Mouse (Mus musculus) forebrain, embryonic 10.5 days (tissue): Measurements from ENCODE around the gene Col6a5. TPM values are rescaled to one million over a fixed set of nuclear protein-coding genes. Genes with fewer than 3 reads are reported as not detected.

Source experiments
- DNase-seq: peaks from one replicate; pipeline ENCODE4 v3.0.0-alpha.2; 2017; ENCODE audit warnings: low spot score; ENCODE audit errors: extremely low spot score
- H3K27ac ChIP-seq: fragments of 300-500 bp; sonication (generic); 2 replicates; pipeline ENCODE4 v1.5.1; 2016; ENCODE audit warnings: mild to moderate bottlenecking
- H3K27me3 ChIP-seq: fragments of 300-500 bp; sonication (generic); 2 replicates; pipeline ENCODE4 v1.6.1; 2016; ENCODE audit warnings: mild to moderate bottlenecking; ENCODE audit not compliant: poor library complexity, severe bottlenecking
- H3K36me3 ChIP-seq: fragments of 300-500 bp; sonication (generic); replicated peaks from 2 replicates; pipeline ENCODE4 v1.6.1; 2016; ENCODE audit warnings: mild to moderate bottlenecking, moderate library complexity
- H3K4me1 ChIP-seq: fragments of 300-500 bp; sonication (generic); 2 replicates; pipeline ENCODE4 v1.6.1; 2016
- H3K4me3 ChIP-seq: fragments of 300-500 bp; sonication (generic); 2 replicates; pipeline ENCODE4 v1.5.1; 2016; ENCODE audit warnings: mild to moderate bottlenecking, moderate library complexity
- H3K9me3 ChIP-seq: fragments of 300-500 bp; sonication (generic); 2 replicates; pipeline ENCODE4 v1.6.1; 2016; ENCODE audit warnings: mild to moderate bottlenecking, moderate library complexity
- WGBS: fragments of 180-500 bp; shearing (Covaris S2); methylation state at CpG from one replicate; pipeline ENCODE4 v1.1.7; 2016; 5-methylcytosine and 5-hydroxymethylcytosine counted together
- polyA plus RNA-seq: library from polyadenylated mRNA; unstranded; fragments of >200 nt; fragmentation: Nextera tagmentation; extraction: Ambion mirVana; gene quantifications from 2 replicates; pipeline ENCODE4 v1.2.1, GENCODE M21; 2016

The Col6a5 gene
- polyA plus RNA-seq = not detected in 2 replicates

DNA sequence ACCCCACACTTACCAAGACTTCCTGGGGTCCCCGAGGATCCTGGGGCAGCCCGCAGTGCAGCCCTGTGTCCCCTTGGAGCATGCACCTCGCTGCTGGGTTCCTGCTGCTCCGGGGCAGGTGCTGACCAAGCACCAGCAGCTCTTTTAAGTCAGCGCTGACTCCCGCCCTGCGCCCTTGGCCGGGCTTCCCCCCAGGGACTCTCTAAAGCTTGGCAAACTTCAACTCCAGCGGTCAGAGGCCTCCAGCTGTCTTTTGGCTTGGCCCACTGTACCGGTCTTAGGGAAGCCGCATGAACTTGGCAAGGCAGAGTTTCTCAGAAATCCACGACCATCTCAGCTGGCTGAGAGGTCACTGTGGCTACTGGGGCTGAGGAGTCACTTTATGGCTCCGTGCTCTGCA, at the start of gene Col6a5:
Gene Col6a5, minus strand, starts transcription at position 111 of the 400 bp plus-strand sequence.
- no peak within 1 kb of the TSS for H3K27ac ChIP-seq
- H3K4me1 ChIP-seq = peaks cover 10% of the 10 kb centered on the region; the same call in 1 of the 2 replicates
- no peak within 1 kb of the TSS for H3K4me3 ChIP-seq
- no peaks in the 10 kb centered on the region for H3K9me3 ChIP-seq
- DNase-seq = no peak
- no peaks in the 10 kb centered on the region for H3K36me3 ChIP-seq
- peaks cover 9% of the 10 kb centered on the region; the same call in 1 of the 2 replicates for H3K27me3 ChIP-seq
- WGBS = 26% methylated on average over 13 of the region's 13 CpGs

DNA sequence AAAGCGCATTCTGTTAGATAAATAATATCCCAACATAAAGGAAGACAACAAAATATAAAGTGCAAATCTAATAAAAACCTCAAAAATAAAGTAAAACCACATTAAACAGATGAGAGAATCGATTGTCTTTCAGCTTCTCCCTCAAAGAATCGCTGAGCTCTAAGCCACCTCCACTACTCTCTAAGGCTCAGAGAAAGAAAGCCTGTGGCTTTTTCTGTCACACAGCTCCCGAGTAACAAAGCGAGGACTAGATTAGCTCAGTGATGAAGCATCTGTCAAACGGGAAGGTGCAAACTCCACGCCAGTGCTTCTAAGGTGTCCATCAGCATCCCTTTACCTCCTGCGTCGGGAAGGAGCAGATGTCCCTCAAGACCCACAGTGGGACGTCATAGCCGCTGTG, 37.5 kb upstream of the Col6a5 start:
- DNase-seq = no peak
- H3K4me3 ChIP-seq = no peak overlapping the region
- H3K27ac ChIP-seq = no peak overlapping the region
- H3K9me3 ChIP-seq = peaks cover 7% of the 10 kb centered on the region; the same call in 1 of the 2 replicates
- no peaks in the 10 kb centered on the region for H3K36me3 ChIP-seq
- WGBS = 79% methylated on average over 11 of the region's 11 CpGs
- no peaks in the 10 kb centered on the region for H3K27me3 ChIP-seq
- no peaks in the 10 kb centered on the region; the same call in 1 of the 2 replicates for H3K4me1 ChIP-seq

GRCm38 (mm10) chr9:105992425-105992824, 32.0 kb upstream of the Col6a5 start:
- 88% methylated on average over 6 of the region's 6 CpGs for WGBS
- Histone ChIP-seq H3K4me1 (no peaks in the 10 kb centered on the region), H3K9me3 (peaks cover 7% of the 10 kb centered on the region; the same call in 1 of the 2 replicates), H3K27ac (no peak overlapping the region), H3K4me3 (no peak overlapping the region), H3K27me3 (no peaks in the 10 kb centered on the region), H3K36me3 (no peaks in the 10 kb centered on the region)
- no peak for DNase-seq

- Histone ChIP-seq H3K27ac (no peak overlapping the region), H3K36me3 (no peaks in the 10 kb centered on the region), H3K9me3 (peaks cover 5% of the 10 kb centered on the region; the same call in 1 of the 2 replicates), H3K27me3 (no peaks in the 10 kb centered on the region), H3K4me1 (peaks cover 7% of the 10 kb centered on the region), H3K4me3 (no peak overlapping the region)
- DNase-seq = no peak
- 88% methylated on average over 6 of the region's 6 CpGs for WGBS
These were observed 29.7 kb upstream of the Col6a5 start for GRCm38 (mm10) chr9:105990099-105990498.

DNA sequence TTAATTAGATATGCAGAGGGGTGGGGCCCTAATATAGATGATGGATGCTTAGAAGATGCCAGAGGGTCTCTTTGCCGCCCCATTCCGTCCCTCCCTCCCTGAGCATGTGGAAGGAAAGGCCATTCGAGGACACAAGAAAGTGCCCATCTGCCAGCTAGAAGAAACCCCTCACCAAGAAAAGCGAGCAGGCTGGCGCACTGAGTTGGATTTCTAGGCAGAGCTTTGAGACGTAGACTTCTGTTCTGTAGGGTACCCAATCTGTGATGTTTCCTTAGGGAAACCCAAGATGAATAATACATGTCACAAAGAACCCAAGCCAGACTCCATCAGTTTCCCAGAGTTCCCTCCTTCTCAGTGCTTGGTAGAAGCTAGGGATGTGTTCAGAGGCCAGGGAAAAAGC, 29.0 kb upstream of the Col6a5 start:
- no peaks in the 10 kb centered on the region for H3K27me3 ChIP-seq
- no peak overlapping the region for H3K4me3 ChIP-seq
- no peak for DNase-seq
- 89% methylated on average over 6 of the region's 6 CpGs for WGBS
- peaks cover 12% of the 10 kb centered on the region for H3K4me1 ChIP-seq
- no peaks in the 10 kb centered on the region for H3K9me3 ChIP-seq
- no peak overlapping the region for H3K27ac ChIP-seq
- no peaks in the 10 kb centered on the region for H3K36me3 ChIP-seq

- no peaks in the 10 kb centered on the region for H3K27me3 ChIP-seq
- H3K4me3 ChIP-seq = no peak overlapping the region
- H3K36me3 ChIP-seq = no peaks in the 10 kb centered on the region
- H3K9me3 ChIP-seq = no peaks in the 10 kb centered on the region
- WGBS = 80% methylated on average over 8 of the region's 8 CpGs
- no peak overlapping the region for H3K27ac ChIP-seq
- H3K4me1 ChIP-seq = peaks cover 12% of the 10 kb centered on the region
- no peak for DNase-seq
These were observed 27.7 kb upstream of the Col6a5 start for GRCm38 (mm10) chr9:105988096-105988495.

- WGBS = 16% methylated on average over 10 of the region's 10 CpGs
- Histone ChIP-seq H3K27ac (0 out of 2 replicates have a peak overlapping the region, but pooled peaks have one; percentile 22), H3K4me1 (peaks cover 16% of the 10 kb centered on the region), H3K27me3 (no peaks in the 10 kb centered on the region), H3K36me3 (no peaks in the 10 kb centered on the region), H3K4me3 (peak overlapping the region; percentile 24; the same call in 1 of the 2 replicates), H3K9me3 (no peaks in the 10 kb centered on the region)
- DNase-seq = peak; percentile 28
These were observed 24.6 kb upstream of the Col6a5 start for GRCm38 (mm10) chr9:105984931-105985519.

DNA sequence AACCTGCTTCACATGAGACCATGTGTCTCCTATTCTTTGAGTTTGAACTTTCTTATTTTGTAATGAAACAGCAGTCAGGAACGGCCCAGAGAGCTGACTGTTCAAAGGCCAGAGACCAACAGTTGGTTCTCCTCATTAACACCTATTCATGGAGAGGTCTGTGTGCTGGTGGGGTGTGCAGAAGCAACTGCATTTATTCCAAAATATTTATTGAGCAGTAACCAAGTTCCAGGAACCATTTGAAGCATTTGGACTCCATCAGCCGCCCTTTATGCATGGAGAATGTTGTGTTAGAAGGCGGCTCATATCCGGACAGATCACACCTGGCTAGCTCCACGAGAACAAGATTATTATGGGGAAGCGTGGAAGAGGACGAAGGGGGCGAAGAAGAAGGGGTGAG, 18.0 kb upstream of the Col6a5 start:
- DNase-seq = no peak
- 0 out of 2 replicates have a peak, but pooled peaks cover 4% of the 10 kb centered on the region for H3K9me3 ChIP-seq
- H3K4me1 ChIP-seq = peaks cover 4% of the 10 kb centered on the region
- H3K27me3 ChIP-seq = peaks cover 24% of the 10 kb centered on the region
- 93% methylated on average over 8 of the region's 8 CpGs for WGBS
- H3K36me3 ChIP-seq = no peaks in the 10 kb centered on the region
- H3K4me3 ChIP-seq = no peak overlapping the region
- no peak overlapping the region for H3K27ac ChIP-seq

GRCm38 (mm10) chr9:105976871-105977270, 16.4 kb upstream of the Col6a5 start:
- Histone ChIP-seq H3K36me3 (no peaks in the 10 kb centered on the region), H3K27ac (no peak overlapping the region), H3K27me3 (peaks cover 24% of the 10 kb centered on the region), H3K4me3 (no peak overlapping the region), H3K4me1 (peaks cover 4% of the 10 kb centered on the region), H3K9me3 (0 out of 2 replicates have a peak, but pooled peaks cover 4% of the 10 kb centered on the region)
- DNase-seq = no peak
- 27% methylated on average over 13 of the region's 13 CpGs for WGBS

DNA sequence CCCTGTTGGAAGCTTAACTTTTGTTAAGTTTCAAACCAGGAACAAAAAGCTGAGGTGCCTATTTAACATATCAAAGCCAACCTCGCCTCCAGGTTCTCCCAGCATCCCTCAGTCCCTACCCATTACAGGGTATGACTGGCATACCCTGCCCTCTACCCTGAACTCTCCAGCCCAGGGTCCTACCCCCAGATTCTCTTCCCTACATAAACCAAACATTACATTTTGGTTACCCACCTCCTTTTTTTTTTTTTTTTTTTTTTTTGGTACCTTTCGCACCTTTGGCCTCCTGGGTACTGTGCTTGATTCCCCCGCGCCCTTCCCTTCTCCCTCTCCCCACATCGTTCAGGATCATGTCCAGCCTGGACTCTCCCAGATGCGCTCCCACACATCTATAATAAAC, 15.9 kb upstream of the Col6a5 start:
- no peak overlapping the region for H3K27ac ChIP-seq
- WGBS = 54% methylated on average over 6 of the region's 6 CpGs
- H3K27me3 ChIP-seq = peaks cover 24% of the 10 kb centered on the region
- peaks cover 4% of the 10 kb centered on the region for H3K4me1 ChIP-seq
- no peak overlapping the region for H3K4me3 ChIP-seq
- DNase-seq = no peak
- 0 out of 2 replicates have a peak, but pooled peaks cover 4% of the 10 kb centered on the region for H3K9me3 ChIP-seq
- H3K36me3 ChIP-seq = no peaks in the 10 kb centered on the region

DNA sequence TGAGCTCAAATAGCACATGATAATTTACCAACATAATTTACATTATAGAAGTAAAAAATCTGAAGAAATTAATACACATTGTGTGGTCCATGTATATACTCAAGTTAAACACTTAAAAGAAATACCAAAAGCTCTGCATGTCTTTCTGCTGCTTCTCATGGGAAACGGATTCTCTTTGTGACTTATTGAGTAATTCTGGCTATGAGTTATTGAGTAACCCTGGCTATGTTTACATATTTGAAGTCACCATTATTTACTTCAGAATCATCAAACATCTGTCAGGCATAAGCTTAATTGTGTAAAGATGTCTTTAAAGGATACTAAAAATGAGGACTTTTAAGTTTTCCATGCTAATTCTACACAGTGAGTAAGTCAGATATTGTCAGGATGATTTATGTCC, 13.3 kb upstream of the Col6a5 start:
- no peaks in the 10 kb centered on the region for H3K36me3 ChIP-seq
- H3K4me3 ChIP-seq = no peak overlapping the region
- DNase-seq = no peak
- H3K9me3 ChIP-seq = 0 out of 2 replicates have a peak, but pooled peaks cover 4% of the 10 kb centered on the region
- peaks cover 24% of the 10 kb centered on the region for H3K27me3 ChIP-seq
- WGBS = 96% methylated on average over 1 of the region's 1 CpGs
- H3K27ac ChIP-seq = no peak overlapping the region
- no peaks in the 10 kb centered on the region for H3K4me1 ChIP-seq

GRCm38 (mm10) chr9:105972031-105972430, 11.6 kb upstream of the Col6a5 start:
- no peak for DNase-seq
- Histone ChIP-seq H3K4me1 (no peaks in the 10 kb centered on the region), H3K9me3 (0 out of 2 replicates have a peak, but pooled peaks cover 4% of the 10 kb centered on the region), H3K27me3 (peaks cover 13% of the 10 kb centered on the region), H3K27ac (no peak overlapping the region), H3K36me3 (no peaks in the 10 kb centered on the region), H3K4me3 (no peak overlapping the region)
- 88% methylated on average over 3 of the region's 3 CpGs for WGBS

DNA sequence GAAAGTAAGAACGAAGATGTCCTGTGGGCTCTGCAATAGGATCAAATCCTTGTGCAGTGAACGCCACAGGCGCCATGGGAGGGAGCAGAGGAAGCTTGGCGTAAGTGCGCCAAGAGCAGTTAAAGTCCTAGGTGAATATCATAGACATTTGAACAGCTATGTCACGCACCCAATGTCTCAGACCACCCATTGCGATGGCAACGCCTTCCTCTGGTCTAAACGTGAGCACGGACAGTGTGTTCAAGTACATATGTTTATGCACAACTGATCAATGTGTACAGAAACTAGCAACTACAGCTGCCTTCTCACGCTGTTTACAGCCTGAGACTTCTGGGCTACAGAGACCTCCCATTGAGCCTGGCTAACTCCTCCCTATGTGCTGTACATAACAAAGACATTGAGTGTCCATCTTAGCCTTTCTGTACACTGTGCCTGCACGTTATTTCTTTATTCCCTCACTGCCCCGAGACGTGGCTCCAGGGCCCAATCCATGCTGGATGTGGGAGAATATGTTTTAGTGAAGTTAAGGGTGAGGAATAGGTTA, 11.0 kb upstream of the Col6a5 start:
- DNase-seq = no peak
- H3K4me3 ChIP-seq = no peak overlapping the region
- H3K27ac ChIP-seq = no peak overlapping the region
- peaks cover 7% of the 10 kb centered on the region for H3K27me3 ChIP-seq
- WGBS = 93% methylated on average over 14 of the region's 14 CpGs
- 0 out of 2 replicates have a peak, but pooled peaks cover 4% of the 10 kb centered on the region for H3K9me3 ChIP-seq
- no peaks in the 10 kb centered on the region for H3K4me1 ChIP-seq
- no peaks in the 10 kb centered on the region for H3K36me3 ChIP-seq
